Mouse (Mus musculus) right cerebral cortex, adult 2 months (tissue): ENCODE measurements around the gene Cacna2d3.
A peak's percentile ranks its signal among the peaks of the same experiment; 100 is the strongest.

ENCODE experiments used
- DNase-seq, 2 experiments: peaks; one replicate each; pipeline ENCODE4 v3.0.0; 2021 to 2022; ENCODE audit warnings: low spot score in 2 of 2

The Cacna2d3 gene

DNA sequence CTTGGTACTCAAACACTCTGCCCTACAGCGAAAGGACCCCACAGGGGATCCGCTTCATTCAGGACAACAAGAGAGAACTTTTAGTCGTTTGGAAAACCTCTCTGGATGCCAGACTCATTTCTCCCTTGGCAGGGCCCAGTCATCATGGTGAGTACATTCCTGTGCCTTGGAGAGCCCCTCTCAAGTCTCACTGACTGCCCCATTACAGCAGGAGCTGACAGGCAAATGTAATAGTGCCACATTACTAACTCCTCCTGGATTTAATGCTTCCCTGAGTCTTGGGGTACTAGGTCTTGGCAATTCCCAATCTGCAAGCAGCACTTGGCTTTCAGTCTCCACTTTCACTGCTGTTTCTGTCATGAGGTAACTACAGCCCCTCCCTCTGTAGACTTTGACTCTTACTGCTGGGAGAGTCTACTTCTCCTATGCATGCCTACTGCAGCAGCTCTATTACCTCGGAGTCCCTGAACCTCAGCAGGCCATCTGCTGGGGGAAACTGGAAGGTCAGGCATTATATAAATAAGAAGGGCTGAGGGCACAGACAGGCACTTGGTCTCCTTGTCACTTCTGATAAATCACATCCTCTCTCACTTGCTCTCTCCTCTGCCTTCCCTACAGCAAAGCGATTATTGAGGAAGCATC, 454.3 kb downstream of the Cacna2d3 start:
- DNase-seq: no peak

DNA sequence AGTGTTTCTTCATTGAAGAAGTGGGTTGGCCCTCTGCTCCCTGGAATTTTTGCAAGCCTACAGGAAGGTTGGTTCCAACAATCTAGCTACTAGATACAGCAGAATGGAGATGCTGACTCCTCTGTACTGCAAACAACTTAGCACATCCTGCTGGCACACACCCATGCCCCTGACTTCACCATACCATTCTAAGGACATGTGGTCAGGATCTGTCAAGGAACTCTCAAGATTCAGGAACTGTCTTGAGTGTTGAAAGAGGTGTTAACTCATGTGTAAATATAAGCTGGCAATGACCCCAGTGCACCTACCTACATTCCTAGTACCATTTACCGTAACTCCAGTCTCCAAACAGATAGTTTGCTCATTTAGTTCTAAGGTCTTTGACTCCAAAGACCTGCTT, 461.0 kb downstream of the Cacna2d3 start:
- no peak for DNase-seq

DNA sequence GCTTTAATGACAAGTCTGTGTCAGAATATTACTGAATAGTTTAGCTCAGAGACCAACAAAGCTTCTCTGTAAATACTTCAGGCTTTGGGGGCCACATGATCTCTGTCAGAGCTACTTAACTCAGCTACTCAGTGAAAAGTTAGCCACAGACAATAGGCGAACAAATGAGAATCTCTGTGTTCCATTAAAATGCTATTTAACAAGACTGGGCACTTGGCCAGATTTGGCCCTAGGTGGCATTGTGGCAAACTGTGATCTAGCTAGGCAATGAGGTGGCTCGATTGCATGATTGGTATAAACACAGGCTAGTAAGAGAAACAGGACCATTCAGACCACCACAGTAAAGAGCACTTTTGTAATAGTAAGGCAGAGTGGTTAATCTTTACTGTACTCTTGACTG, 478.1 kb downstream of the Cacna2d3 start:
- no peak for DNase-seq

DNA sequence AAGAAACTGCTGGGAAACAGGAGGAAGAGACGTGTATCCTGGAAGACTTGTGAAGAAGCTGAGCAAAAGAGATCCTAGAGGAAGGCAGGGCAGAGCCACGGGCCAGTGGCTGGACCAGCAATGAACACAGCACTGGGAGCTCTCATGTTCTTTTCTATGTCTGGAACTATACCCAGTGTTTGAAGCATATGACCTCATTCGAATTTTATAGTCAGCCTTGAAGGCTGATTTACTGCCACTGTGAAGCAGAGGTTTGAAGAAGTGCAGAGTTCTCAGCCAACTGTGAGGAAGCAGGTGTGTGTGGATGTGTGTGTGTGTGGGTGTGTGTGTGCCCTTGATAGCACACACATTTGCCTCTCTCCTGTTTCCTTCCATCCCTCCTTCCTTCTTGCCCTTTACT, 483.2 kb downstream of the Cacna2d3 start:
- DNase-seq: no peak

DNA sequence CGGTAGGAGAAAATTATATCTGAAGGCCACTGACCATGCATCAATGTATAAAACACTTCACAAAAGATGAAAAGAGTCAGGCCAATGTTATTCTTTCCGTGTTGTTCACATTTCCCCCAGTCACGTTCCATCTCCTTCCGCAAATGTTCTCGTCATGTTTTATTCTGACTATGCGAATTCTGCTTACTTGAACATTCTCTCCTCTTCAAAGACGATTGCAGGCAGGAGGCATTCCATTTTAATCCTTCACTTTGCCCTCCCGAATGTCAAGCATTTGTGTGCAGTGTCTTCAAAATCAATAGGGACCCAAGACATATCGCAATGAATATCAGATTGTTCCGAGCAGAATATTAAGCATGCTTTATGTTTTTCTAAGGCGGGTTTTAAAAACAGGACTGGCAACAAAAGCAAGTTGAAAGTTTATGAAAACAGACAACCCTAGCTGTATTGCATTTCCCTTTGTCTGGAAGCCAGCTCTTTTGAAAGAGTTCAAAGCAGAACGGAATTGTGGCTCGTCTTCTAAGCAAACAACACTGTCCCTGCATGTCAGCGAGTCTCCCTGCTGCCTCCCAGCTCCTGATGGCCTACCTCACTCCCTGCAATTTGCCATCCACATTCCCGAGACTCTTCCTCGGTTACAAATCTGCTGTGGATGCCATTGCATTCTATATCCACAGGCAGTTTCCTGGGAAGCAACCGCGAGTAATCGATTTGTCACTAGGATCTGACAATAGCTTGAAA, 492.5 kb downstream of the Cacna2d3 start:
- DNase-seq: no peak

DNA sequence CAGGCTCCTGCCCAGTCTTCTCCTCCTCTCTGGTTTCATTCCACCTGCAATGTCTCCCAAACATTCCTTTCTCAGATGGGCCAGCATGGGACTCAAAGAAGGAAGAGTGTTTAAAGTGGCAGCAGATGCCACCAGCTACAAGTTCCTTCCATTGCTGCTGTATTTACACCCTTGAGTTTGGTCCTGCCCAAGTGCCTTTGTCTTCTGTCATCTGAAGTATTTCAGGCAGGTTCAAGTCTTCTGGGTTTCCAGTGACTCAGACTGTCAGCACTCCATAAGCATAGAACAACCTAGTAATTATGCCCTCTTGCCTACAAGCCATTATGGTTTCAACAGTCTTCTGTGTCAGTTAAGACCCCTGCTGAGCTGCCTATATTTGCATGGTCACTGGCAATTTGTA, 493.2 kb downstream of the Cacna2d3 start:
- no peak for DNase-seq

DNA sequence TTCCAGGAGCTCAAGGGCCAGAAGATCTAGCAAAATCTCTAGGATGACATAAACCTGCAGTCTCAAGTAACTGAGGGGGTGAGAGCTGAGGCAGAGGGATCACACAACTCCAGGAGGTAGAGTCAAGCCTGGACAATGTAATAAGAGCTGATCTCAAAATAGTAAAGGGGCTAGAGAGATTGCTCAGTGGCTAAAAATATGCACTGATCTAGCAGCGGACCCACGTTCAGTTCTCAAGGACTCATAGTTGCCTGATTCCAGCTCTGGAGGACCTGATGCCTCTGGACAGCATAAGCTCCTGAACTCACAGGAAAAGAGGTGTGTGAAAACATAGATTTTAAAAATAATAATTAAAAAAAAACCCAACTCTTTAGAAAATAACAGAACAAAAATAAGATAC, 493.7 kb downstream of the Cacna2d3 start:
- DNase-seq: no peak

DNA sequence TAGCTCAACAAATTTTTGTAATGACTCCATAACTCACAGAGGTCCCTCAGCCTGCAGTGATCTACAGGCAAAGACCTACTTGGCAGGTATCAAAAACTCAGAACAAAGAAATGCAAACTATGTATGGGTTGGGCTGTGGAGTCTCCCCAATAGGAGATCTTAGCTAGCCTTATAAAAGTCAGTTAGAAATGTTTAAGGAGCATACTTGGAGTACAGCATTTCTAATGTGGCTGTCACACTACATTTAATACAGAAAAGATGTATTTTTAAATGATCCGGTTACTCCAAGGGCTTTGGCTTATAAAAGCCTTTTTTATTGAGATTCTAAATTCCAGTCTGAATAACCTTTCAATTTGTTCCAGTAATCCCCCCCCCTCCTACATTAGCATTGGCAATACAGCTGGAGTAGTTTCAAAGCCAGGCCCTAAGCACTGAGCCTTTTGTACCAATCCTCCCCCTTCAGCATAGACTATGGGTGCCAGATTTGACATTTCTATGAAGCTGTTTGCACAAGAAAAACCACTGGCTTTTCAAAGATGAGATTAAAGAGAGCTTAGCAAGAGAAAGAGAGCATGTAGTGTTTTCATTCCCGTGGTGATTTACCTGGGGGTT, 495.8 kb downstream of the Cacna2d3 start:
- DNase-seq: no peak

DNA sequence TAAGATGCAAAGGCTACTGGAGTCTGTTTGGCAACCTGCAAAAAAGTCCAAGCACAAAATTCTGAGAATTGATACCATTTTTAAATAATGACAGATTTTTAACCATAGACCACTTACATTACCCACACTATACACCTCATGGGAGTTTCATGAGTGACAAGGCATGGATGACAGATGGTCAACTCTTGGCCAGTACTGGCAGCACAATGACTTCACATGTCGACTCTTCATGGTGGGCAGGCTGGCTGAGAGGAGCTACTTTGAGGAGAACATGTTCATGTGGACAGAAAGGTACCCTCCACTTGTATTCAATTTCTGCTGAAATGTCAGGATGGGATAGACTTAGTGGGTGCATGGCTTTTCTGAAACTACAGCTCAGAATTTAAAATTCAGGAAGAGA, 498.7 kb downstream of the Cacna2d3 start:
- no peak for DNase-seq

DNA sequence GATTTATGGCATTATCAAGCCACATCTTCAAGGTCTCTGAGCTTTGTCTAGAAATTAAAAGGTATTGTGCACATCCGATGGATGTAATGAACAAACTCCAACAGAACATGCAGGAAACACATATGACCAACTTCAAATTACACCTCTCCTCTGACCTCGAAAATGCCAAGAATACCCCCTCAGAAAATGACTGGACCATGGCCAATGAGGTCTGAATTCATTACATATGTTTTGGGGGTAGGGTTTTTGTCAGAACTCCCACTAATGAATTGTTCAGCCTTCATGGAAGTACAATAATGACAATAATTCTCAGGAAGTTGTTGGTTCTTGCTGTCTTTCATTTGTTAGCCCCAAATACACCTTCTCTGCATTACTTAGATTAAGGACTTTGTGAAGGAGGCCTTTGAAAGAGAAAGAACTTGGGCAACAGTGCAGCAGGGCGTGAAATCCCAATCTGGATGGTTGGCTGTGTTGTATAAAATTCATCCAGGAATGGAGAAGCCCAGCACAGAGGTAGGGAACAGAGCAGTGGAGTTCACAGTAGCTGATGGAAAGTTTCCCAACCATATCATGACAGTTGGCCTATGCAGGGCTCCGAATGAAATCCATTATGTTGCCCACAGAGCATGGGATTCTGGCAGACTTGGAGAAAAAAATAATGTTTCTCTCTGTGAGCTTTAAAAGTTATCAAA, 499.3 kb downstream of the Cacna2d3 start:
- DNase-seq: no peak

DNA sequence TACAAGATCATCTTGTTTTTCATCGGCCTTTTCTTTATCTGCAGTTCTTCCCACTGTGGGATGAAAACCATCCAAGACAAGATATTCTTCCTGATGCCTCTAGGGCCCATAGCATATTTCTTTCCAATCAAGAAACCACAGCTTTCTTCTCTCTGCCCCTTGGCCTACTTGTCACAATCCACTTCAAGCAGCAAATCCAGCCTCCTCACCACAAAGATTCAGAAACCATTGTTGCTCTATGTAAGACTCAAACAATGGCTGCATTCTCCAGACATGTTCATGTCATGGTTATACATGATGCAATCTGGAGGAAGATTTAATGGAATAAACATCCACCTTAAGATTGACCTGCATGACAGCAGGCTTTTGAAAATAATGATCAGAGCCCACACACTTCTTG, 505.6 kb downstream of the Cacna2d3 start:
- DNase-seq: no peak

DNA sequence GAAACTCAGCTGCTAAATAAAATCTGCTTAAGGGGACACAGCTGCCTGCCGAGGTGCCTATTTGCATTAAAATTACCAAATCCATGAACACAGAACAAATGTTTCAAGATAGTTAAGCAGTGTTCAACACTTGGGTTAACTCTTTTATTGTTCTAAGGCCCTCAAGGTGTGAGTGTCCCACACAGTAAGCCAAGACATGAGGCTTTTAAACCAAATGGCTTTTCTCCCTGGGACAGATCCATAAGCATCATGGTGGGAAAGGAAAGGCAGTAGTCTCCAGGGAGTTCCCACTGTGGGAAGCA, 516.7 kb downstream of the Cacna2d3 start:
- no peak for DNase-seq

DNA sequence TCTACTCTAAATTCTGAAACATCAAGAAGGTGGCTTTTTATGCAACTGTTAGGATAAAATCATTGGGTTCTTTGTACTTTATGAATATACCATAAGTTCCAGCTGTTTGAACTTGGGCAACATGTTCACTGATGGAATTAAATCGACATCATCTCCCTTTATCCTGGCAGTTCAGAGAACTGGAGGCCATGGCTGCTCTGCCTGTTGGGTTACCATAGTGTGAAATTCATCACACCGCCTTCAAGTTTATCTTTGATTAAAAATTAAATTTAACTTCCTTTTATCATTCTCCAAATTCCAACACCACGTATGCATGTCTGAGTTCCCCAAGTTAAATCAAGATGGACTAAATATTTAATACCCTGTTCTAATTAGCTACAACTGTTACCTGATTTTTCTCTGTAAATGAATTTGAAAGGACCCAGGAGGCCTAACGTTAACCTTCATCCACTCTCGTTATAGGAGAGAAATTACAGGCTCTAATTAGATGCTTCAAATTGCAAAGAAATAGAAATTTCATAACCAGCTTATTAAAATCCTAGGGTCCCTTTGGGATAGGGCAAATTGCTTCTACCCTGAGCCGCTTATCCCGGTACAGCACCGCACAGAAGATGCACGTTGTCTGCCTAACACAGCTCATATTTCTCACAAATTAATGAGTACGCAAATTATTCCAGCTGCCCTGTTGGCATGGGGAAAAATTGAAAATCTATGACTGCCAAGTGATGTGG, 517.3 kb downstream of the Cacna2d3 start:
- no peak for DNase-seq

DNA sequence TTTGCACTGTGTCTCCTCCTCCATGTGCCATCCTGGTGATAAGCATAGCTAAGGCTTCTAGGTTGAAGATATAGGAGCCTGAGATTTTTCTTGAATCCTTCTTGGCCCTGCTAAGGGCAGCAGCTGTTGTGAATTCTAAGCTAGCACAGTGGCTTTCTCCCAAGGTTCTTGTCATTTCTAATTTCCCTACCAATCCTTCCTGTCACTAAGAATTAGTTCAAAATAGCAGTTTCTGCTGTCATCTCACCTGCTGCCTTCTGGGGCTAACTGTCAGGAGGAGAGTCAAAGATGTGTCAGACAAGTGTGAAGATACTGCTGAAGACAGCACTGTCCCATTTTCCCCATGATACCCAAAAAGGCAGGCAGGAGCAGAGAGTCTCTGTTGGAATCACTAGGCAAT, 525.5 kb downstream of the Cacna2d3 start:
- DNase-seq: no peak

DNA sequence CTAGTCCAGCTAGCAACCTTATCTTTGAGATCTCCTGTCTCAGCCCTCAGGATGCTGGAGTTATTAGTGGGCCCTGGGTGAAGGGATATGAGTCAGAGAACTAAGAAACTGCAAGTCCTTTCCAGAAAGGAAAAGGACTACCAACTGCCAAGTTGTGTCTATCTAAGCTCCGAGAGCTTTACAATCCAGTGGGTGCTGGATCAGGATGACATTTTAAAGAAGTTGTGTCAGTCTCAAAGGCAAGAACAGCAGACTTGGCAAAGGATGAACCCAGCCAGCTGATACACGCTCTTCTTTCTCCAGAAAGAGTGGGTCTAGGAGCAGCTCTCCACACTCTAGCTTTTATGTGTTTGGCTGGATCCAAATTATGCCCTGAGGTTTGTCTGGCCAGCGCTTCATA, 530.2 kb downstream of the Cacna2d3 start:
- DNase-seq: peak in 1 of 2 experiments; percentile 10

DNA sequence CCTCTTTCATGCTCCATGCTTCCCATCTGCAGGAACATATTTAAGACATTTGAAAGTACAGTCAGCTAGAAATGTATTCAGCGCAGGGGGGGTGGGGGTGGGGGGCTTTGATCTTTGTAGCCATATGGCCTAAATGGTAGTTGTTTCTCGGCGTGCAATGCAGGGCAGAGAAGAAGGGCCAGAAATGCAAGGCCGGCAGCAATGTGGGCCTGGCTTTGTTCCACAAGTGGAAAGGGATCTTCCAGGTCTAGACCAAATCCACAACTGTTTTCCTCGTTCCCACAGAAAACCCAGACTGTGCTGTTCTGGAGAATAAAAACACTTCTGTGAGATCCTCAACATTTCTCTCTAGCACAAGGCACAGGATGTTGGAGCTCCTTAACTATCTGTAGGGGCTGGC, 537.9 kb downstream of the Cacna2d3 start:
- no peak for DNase-seq

DNA sequence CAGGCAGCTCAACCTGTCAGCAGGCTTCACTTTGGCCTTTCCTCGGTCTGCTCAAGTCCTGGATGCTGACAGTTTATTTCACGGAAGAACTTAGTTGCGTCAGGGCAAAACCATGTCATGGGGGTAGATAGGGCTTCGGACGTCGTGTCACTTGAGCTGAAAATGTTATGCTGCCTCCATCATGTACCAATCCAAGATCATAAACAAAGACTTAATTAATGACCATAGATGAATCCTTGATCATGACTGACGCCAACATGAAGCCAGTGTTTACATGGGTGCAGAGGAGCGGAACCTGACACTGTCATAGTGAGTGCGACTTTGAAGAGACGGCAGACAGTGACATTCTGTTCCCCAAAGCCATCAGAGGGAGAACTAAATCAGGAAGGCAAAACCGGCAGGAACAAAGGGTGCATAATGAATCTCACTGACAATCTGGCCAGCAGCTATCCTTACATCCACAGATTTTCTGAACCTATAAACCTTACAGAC, 542.2 kb downstream of the Cacna2d3 start:
- DNase-seq: no peak

DNA sequence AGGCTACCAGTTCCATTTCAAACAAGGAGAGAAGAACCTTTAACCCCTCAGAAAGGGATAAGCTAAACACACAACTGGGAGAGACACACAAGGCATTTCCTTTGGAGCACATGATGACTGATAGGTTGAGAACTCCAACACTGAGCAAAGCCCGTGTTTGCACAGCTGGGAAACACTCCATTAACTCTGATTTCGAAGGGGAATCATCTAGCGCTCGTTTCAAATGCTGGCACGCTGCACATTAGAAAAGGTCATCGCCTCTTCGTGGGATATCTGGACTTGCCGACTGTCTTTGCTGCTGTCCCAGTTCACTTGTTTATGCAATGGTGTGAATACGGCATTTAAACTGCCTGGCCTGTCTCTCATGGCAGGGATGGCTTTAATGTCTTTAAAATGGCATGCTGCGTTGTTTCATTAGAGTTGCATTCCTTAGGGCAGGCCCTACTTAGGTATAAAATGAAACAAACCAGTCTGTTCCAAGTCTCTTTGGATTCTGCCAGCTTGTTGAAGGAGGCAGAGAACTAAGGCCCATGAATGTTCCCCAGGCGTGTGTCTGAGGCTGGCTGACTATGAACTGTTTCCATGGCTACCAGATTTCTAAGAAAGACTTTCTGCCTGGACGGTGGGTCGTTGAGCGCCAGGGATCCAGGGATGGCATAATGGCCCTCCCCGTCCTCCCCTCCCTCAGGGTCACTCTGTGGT, 542.8 kb downstream of the Cacna2d3 start:
- peak; percentile 16 to 25 for DNase-seq

DNA sequence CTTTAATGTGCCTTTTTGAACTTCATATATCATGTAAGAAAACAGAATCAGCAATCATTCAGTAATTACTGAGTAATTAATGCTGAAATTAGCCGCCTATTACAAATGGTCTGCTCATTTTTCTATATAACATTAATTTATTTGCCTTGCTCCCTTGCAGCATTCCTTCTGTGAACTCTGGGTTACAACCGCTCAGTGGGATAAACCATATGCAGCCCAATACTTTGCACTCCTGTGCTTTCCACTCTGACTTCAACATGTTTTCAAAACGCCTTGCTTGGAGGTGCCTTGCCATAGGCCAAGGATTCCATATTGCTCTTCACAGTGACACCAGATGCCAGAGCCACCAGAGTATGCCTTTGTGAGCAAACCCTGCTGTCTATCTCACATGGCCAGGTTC, 546.9 kb downstream of the Cacna2d3 start:
- DNase-seq: no peak

DNA sequence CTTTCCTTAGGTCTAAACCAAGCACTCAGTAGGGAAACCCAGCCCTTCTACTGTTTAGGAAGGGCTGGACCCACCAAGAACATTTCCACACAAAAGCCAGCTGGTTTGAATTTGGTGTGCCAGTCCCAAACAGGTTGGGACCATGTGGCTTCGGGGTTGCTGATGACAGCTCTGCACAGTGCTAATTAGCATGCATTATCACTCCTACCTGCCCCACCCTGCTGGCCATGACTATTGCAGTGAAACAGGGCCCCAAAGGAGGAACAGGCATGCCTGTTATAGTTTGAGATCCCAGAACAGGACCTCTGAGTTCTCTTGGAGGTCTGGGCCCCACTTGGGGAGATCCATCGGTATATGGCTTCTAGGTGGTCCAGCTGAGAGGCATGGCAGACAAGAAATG, 549.5 kb downstream of the Cacna2d3 start:
- DNase-seq: no peak

DNA sequence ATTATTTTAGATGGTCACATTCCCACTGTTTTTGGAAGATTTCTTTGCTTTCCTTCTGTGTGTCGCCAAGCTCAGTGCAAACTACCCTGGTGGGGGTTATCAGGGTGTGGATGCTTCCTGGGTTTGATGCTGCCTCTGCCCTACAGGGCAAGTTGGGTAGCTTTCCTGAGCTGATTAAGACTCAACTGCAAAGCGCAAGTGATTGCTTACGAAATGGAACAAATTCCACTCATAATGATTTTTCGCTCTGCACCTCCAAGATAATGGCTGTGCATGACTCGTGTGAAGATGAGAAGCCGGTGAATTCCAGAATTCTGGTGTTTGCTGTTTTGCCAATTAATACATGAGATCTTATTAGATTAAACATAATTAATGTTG, 557.0 kb downstream of the Cacna2d3 start:
- DNase-seq: no peak
